Mouse (Mus musculus): ENCODE measurements at regions not wholly inside any gene's neighbourhood (a gene's known extent, or its start where the extent isn't known, plus 50 kb on each side); places are given as distances from the start of the nearest gene placed in this dataset.
"Not testable (repeated sequence)": the region's sequence is repeated elsewhere in the genome, so short reads cannot be mapped to it uniquely, and the experiment has no call there.

GRCm38 (mm10) chr15:41920270-41920669 lies 1786.1 kb downstream of the 9330182O14Rik start:
- no peak for DNase-seq (ENCODE audit: low spot score in 2 of 2)

GRCm38 (mm10) chr15:41936697-41937096 lies 1802.5 kb downstream of the 9330182O14Rik start:
- no peak for DNase-seq (ENCODE audit: low spot score in 2 of 2)

- DNase-seq (ENCODE audit: low spot score in 2 of 2) = no peak
Measured at GRCm38 (mm10) chr15:41945226-41945625, 1811.1 kb downstream of the 9330182O14Rik start.

GRCm38 (mm10) chr15:41947888-41948287 lies 1813.7 kb downstream of the 9330182O14Rik start:
- no peak for DNase-seq (ENCODE audit: low spot score in 2 of 2)

GRCm38 (mm10) chr15:41948347-41949093 lies 1814.4 kb downstream of the 9330182O14Rik start:
- no peak for DNase-seq (ENCODE audit: low spot score in 2 of 2)

- peak in 1 of 2 experiments; percentile 6 for DNase-seq (ENCODE audit: low spot score in 2 of 2)
Measured at GRCm38 (mm10) chr15:41949094-41949461, 1814.9 kb downstream of the 9330182O14Rik start.

GRCm38 (mm10) chr15:41951276-41951675 lies 1817.1 kb downstream of the 9330182O14Rik start:
- no peak for DNase-seq (ENCODE audit: low spot score in 2 of 2)

- no peak for DNase-seq (ENCODE audit: low spot score in 2 of 2)
Measured at GRCm38 (mm10) chr15:41960597-41960996, 1826.4 kb downstream of the 9330182O14Rik start.

GRCm38 (mm10) chr15:41970877-41971276 lies 1836.7 kb downstream of the 9330182O14Rik start:
- DNase-seq (ENCODE audit: low spot score in 2 of 2) = no peak

- peak; percentile 82 for DNase-seq (ENCODE audit: low spot score in 2 of 2)
Measured at GRCm38 (mm10) chr15:41973263-41973662, 1839.1 kb downstream of the 9330182O14Rik start.

GRCm38 (mm10) chr15:41977196-41977595 lies 1843.0 kb downstream of the 9330182O14Rik start:
- no peak for DNase-seq (ENCODE audit: low spot score in 2 of 2)

GRCm38 (mm10) chr15:41977649-41978231 lies 1843.6 kb downstream of the 9330182O14Rik start:
- DNase-seq (ENCODE audit: low spot score in 2 of 2) = no peak

GRCm38 (mm10) chr15:41983261-41983660 lies 1849.1 kb downstream of the 9330182O14Rik start:
- DNase-seq (ENCODE audit: low spot score in 2 of 2) = no peak

GRCm38 (mm10) chr15:41984267-41984666 lies 1850.1 kb downstream of the 9330182O14Rik start:
- no peak for DNase-seq (ENCODE audit: low spot score in 2 of 2)

GRCm38 (mm10) chr15:41986264-41986663 lies 1852.1 kb downstream of the 9330182O14Rik start:
- no peak for DNase-seq (ENCODE audit: low spot score in 2 of 2)

- DNase-seq (ENCODE audit: low spot score in 2 of 2) = no peak
Measured at GRCm38 (mm10) chr15:41989065-41989464, 1854.9 kb downstream of the 9330182O14Rik start.

- DNase-seq (ENCODE audit: low spot score in 2 of 2) = no peak
Measured at GRCm38 (mm10) chr15:41991816-41992215, 1857.7 kb downstream of the 9330182O14Rik start.

GRCm38 (mm10) chr15:42032286-42032685 lies 1898.1 kb downstream of the 9330182O14Rik start:
- DNase-seq (ENCODE audit: low spot score in 2 of 2) = not testable (repeated sequence)

- DNase-seq (ENCODE audit: low spot score in 2 of 2) = no peak
Measured at GRCm38 (mm10) chr15:42047088-42047976, 1913.2 kb downstream of the 9330182O14Rik start.

GRCm38 (mm10) chr15:42056772-42057171 lies 1922.6 kb downstream of the 9330182O14Rik start:
- peak; percentile 23 to 56 for DNase-seq (ENCODE audit: low spot score in 2 of 2)

GRCm38 (mm10) chr15:42068207-42068831 lies 1934.2 kb downstream of the 9330182O14Rik start:
- DNase-seq (ENCODE audit: low spot score in 2 of 2) = peak in 1 of 2 experiments; percentile 13
